Mouse (Mus musculus) myocyte (in vitro differentiated cells): Measurements from ENCODE around the gene S100a2.

ENCODE experiments used
- E2F4 ChIP-seq: IDR thresholded peaks from one replicate; pipeline ENCODE4 v1.6.1; 2011; ENCODE audit warnings: mild to moderate bottlenecking, control low read depth, moderate library complexity; ENCODE audit not compliant: insufficient read depth
- MAX ChIP-seq: IDR thresholded peaks from one replicate; pipeline ENCODE4 v1.6.1; 2011; ENCODE audit warnings: low read depth, mild to moderate bottlenecking, control low read depth
- MYOG ChIP-seq, 3 experiments: IDR thresholded peaks; one replicate each; pipeline ENCODE4 v1.6.1; 2011; ENCODE audit warnings: control low read depth in 2 of 3, low read depth in 2 of 3, mild to moderate bottlenecking in 2 of 3; ENCODE audit not compliant: insufficient read length in 2 of 3, control insufficient read depth in 1 of 3, insufficient read depth in 1 of 3
- POLR2A ChIP-seq: IDR thresholded peaks from one replicate; pipeline ENCODE4 v1.6.1; 2011; ENCODE audit warnings: low read depth, mild to moderate bottlenecking, control low read depth, moderate library complexity; ENCODE audit not compliant: insufficient read length
- TCF12 ChIP-seq: IDR thresholded peaks from one replicate; pipeline ENCODE4 v1.6.1; 2011; ENCODE audit warnings: mild to moderate bottlenecking, control low read depth; ENCODE audit not compliant: poor library complexity, insufficient read depth, severe bottlenecking

GRCm38 (mm10) chr3:90621552-90621951, 31.5 kb downstream of the S100a2 start:
- TF ChIP-seq E2F4 (no peak), MYOG (IDR thresholded peaks at IDR 0.05; ENCODE audit: control insufficient read depth in 1 of 3, insufficient read depth in 1 of 3, insufficient read length in 2 of 3, low read depth in 2 of 3) (no peak), TCF12 (no peak), POLR2A (no peak), MAX (no peak)
